Mouse (Mus musculus): ENCODE measurements around the gene Cops9.

Gene Cops9

DNA sequence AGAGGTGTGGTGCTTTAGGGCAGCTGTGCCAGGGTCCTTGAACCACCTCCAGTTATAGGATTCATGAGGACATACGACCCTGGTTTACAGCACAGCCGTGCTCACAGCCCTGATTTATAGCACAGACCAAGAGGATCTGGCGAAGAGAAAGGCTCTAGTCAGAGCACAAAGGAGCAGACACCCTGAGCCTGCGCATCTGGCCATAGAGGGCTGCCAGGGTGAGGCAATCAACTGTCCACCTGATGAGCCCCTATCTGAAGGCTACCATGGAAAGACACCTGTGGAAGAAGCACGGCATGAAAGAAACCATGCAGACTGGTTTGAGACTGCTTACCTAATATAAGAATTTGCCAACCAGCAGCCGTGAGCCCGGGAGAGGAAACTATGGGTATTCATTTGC is 4.8 kb upstream of the Cops9 start:
- DNase-seq (ENCODE audit: low spot score) = no peak

DNA sequence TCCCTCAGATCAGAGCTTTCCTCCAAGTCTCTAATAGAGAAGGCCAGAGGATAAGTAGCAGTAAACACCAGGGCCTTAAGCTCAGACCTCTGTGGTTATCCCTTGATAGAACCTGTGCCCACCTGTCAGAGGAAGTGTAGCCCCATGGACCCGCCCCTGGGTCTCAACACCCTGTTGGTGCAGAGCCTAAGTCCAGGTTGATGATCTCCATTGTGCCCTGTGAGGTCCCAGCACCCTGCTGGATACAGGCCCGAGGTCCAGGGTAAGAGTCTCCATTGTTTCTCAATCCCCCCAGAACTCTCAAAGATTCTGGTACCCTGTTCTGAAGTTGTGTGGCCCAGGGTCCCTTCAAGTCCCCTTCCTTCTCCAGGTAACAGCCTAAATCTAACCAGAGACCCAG is 4.3 kb upstream of the Cops9 start:
- DNase-seq (ENCODE audit: low spot score) = no peak

- DNase-seq (ENCODE audit: low spot score) = no peak
Measured at GRCm38 (mm10) chr1:92644916-92645315, 3.1 kb upstream of the Cops9 start.

GRCm38 (mm10) chr1:92643691-92644090 is 1.9 kb upstream of the Cops9 start:
- DNase-seq (ENCODE audit: low spot score) = no peak

- peak; percentile 32 for DNase-seq (ENCODE audit: low spot score)
Measured at GRCm38 (mm10) chr1:92640393-92640792, 1.4 kb downstream of the Cops9 start.

- no peak for DNase-seq (ENCODE audit: low spot score)
Measured at GRCm38 (mm10) chr1:92638736-92639135, 3.0 kb downstream of the Cops9 start.

DNA sequence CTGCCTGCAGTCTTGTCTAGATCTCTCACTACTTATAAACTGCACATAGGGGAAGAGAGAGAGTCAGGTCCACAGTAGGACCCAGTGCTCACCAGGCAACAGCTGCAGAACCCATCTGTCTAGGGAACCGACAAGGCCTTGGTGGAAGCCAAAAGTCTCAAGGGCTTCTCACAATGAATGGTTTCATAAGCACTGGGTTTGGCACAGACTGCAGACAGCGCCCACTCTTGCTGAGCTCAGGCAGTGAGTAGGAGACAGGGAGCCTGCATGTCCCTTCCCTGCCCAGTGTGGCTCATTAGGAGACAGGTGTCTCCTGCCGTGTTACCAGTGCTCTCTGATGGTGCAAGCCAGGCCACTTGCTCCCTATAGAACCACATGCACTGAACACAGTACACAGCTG is 3.6 kb downstream of the Cops9 start:
- no peak for DNase-seq (ENCODE audit: low spot score)

GRCm38 (mm10) chr1:92637501-92638172 is 4.1 kb downstream of the Cops9 start:
- no peak for DNase-seq (ENCODE audit: low spot score)

GRCm38 (mm10) chr1:92636676-92637075 is 5.1 kb downstream of the Cops9 start:
- DNase-seq (ENCODE audit: low spot score) = no peak

DNA sequence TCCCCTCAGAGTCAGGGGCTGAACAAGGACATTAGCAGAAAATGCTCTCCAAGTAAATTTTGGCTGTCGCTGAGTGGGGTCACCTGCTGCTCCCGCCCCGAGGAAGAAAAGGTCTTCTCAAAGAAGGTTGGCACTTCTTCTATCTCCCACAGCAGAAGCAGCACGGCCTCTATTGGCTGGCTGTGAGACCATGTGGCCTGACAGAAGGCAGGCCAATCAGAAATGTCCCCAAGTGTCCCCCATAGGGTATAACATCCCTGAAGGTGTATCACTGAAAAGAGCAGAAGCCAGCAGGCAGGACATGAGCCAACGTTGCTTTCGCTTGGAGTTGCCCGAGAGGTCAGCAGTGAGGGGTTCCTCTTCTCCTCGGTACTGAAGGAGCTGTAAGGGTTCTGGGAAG is 5.8 kb downstream of the Cops9 start:
- no peak for DNase-seq (ENCODE audit: low spot score)

DNA sequence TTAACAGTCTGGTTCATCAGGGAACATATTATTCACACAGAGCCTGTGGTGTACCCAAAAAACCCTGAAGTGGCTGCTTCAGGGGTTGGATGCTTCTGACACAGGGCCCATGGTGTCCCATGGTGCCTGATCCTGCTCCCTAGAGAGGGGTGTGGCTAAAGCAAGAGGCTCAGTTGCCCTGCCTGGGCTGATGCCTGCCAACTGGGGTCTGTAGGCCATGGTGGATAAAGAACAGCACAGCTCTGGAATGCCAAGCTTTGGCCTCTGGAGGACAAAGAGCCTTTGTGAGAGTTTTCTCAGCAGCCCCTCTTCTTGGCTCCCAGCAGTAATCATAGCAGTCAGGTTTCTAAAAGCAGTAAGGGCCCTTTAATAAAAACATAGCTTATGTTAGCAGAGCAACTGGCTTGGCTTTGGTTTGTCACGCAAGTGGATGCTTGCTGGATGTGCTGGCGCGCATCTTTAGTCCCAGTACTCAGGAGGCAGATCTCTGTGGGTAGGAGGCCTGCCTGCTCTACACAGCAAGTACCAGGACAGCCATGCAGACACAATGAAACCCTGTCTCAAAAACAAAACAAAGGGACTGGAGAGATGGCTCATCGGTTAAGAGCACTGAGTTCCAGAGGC is 6.7 kb downstream of the Cops9 start:
- DNase-seq (ENCODE audit: low spot score) = no peak

DNA sequence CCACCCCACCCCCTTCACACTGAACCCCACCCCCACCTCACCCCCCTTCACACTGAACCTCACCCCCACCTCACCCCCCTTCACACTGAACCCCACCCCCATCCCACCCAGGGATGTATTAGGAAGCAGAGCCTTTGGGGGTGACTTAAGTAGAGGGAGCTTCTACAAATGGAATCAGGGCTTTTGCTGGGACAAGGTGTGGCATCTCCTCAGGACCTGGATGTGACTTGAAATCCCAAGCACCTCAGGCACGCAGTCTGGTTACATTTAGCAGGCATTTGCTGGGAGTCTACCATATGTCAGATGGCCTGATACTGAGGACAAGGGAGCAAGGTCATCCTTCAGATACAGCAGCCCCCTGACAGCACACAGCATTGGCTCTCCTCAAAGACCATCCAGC is 7.2 kb downstream of the Cops9 start:
- DNase-seq (ENCODE audit: low spot score) = no peak

DNA sequence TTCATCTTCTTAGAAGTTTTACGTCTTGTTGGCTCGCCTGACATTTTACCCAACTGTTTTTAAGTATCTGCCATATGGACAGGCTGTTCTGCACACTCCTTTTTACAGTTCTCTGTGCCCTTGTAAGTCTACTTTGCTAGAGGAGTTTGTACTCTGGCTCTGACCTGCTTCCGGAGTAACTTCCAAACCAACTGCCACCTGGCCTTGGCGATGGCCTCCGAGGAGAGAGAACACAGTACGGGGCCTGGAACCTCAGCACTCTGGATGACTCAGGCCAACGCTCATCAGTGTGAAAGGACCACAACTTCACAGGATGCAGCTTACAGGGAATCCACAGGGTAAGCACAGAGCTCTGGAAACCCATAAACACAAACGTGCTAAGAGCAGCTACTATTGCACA is 8.1 kb downstream of the Cops9 start:
- DNase-seq (ENCODE audit: low spot score) = no peak

DNA sequence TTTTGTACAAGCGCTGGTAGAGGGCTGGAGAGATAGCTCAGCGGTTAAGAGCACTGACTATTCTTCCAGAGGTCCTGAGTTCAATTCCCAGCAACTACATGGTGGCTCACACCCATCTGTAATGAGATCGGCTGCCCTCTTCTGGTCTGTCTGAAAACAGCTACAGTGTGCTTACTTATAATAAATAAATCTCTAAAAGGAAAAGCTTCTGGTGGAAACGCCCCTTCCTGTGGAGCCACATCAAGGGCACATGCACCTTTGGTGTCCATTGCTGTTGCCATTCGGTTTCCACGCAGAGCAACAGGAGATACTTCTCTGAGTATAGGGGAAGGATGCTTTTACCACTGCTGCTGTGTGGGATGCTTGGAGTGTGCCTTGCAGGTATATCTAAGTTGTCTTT is 8.8 kb downstream of the Cops9 start:
- peak; percentile 59 for DNase-seq (ENCODE audit: low spot score)

DNA sequence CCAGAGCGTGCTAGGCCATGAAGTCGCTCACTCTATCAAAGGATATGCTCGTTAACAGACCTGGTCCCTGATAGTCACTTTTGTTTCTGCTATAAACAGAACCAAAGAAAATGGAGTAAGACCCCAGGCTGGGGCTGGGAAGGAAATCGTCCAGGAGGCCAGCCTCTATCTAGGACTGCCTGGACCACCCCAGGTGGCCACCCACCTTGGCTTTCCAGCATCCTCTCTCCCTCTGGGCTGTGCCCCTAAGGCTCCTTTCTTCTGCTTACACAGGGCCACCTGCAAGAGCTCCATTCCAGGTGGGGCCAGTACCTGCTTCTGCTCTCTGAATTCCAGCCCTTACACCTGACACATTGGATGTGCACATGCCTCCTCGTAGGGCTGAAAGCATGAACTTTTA is 9.6 kb downstream of the Cops9 start:
- no peak for DNase-seq (ENCODE audit: low spot score)

GRCm38 (mm10) chr1:92628227-92628626 is 13.6 kb downstream of the Cops9 start:
- no peak for DNase-seq (ENCODE audit: low spot score)

GRCm38 (mm10) chr1:92618360-92618759 is 23.4 kb downstream of the Cops9 start:
- DNase-seq (ENCODE audit: low spot score) = no peak

GRCm38 (mm10) chr1:92617488-92617887 is 24.3 kb downstream of the Cops9 start, which contains the start of gene Olfr12:
Gene Olfr12, plus strand, starts transcription at chr1:92617788.
- no peak for DNase-seq (ENCODE audit: low spot score)

GRCm38 (mm10) chr1:92616046-92616445 is 25.7 kb downstream of the Cops9 start:
- DNase-seq (ENCODE audit: low spot score) = no peak

- DNase-seq (ENCODE audit: low spot score) = no peak
Measured at GRCm38 (mm10) chr1:92614516-92614915, 27.3 kb downstream of the Cops9 start.

GRCm38 (mm10) chr1:92613175-92613574 is 28.6 kb downstream of the Cops9 start:
- no peak for DNase-seq (ENCODE audit: low spot score)

- peak; percentile 60 for DNase-seq (ENCODE audit: low spot score)
Measured at GRCm38 (mm10) chr1:92611008-92611407, 30.8 kb downstream of the Cops9 start.

DNA sequence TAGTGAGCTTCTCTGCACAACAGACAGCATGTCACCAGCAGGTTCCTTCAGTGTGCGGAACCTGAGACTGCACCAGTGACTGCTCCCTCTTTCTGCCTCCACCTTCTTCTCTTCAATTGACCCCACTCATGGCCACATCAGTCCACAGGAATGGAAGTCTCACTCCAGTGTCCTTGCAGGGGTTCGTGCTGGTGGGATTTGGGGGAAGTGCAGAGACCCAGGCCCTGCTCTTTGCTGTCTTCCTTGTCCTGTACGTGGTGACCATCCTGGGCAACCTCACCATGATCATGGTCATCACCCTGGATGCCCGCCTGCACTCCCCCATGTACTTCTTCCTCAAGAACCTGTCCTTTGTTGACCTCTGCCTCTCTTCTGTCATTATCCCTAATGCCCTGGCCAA is 34.1 kb downstream of the Cops9 start:
- no peak for DNase-seq (ENCODE audit: low spot score)

DNA sequence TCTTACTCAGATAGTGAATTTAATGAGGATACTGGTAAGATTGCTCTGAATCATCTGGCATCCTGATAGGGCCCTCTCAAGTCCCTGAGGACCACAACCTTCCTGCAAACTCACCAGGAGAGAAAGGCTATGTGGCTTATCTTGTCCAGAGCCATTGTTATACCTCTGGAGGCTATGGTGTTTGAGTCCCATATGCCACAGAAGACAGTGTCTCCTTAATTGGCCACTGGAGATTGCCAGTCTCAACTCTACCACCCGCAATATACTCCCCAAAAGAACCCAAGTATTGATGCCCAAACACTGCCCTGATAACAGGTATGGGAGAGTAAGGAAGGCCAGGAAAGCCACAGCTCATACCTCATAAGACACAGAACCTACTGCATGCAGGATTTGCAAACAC is 36.3 kb downstream of the Cops9 start, which contains the start of gene Olfr1410:
Gene Olfr1410 (plus strand): TSS at position 301 of the 400 bp plus-strand sequence.
- DNase-seq (ENCODE audit: low spot score) = no peak
